Mouse (Mus musculus): ENCODE measurements around the gene Mblac2. TPM values are rescaled to one million over a fixed set of nuclear protein-coding genes. Genes with fewer than 3 reads are reported as not detected.

Gene Mblac2
- polyA plus RNA-seq, 1 experiment: 23.3 TPM

DNA sequence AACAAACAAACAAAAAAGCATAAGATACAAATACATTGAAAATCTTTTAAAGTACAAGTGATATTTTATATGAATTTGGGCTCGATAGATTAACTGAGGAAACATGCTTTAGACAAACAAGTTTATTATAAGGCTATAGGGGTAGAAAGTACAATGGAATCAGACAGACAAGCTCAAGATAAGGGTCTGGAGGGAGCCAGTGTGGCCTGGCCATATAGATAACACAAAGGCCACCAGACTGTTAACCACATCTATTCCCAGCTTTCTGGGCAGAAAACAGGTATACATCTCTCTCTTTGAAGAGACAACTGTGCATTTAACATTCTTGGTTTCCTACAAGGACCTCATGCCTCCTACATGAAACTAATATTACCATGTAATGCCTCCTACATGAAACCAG, 19.2 kb downstream of the Mblac2 start:
- DNase-seq (ENCODE audit: extremely low spot score in 1 of 2, low spot score in 1 of 2): no peak

DNA sequence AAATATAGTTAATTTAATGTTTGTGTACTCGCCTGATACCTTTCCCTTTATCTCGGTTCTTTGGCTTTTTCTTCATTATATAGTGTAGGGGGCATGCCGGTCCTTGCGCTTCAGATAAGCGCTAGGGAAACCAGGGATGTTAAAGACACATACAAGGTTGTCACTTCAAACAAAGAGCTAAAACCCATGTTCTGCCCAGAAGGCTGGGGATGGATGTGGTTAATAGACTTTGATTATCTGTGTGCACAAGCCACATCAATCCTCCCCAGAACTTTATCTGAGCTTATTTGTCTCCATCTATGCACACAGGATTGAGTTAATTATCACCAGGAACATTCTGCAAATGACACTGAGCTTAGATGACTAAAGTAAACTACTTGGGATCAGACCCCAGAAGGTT, 25.5 kb downstream of the Mblac2 start:
- no peak for DNase-seq (ENCODE audit: extremely low spot score in 1 of 2, low spot score in 1 of 2)

DNA sequence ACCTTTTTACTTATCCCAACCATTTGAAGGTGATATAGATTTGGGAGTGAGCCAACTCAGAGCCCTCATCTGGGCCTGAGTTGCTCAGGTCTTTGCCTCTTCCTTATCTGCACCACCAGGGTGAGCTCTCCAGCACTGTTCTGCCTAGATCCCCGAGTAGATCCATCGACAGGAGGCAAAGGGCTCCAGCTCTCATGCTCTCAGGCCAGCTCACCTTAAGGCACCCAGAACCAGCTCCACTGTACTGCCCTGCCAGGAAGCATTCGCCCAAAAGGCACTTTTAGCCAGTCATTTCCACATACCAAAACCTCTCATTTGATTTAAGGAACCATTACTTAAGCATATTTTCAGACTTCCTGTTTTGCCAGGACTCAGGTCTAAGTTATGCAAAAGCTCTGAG, 29.8 kb downstream of the Mblac2 start:
- no peak for DNase-seq (ENCODE audit: extremely low spot score in 1 of 2, low spot score in 1 of 2)

DNA sequence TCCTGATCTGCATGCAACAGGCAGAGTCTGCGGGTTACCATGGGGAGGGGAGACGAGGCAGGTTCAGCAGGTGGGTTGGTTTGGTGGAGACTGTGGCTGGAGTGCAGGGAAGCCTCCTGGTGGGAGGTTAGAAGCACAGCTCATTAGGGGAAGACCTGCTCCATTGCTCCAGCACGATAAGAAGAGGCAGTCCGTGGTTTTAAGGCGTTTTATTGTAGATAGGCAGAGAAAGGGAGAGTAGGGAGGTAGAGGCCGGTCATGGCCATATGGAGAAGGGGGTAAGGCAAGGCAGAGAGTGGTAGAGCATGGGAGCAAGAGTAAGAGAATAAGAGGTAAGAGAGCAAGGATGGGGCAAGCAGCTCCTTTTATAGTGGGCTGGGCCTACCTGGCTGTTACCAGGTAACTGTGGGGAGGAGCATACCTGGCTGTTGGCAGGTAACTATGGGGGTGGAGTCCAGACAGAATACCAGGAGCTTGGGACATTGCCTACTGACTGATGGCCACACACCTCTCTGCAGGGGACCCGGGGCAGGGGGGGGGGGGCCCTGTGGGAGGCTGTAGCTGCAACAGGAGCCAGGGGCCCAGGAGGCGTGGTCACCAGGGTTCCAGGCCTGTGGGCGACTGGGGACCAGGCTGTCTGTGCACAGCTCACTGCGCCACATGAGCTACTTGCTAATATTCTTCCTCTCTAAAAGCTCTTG, 32.4 kb downstream of the Mblac2 start:
- no peak for DNase-seq (ENCODE audit: extremely low spot score in 1 of 2, low spot score in 1 of 2)

DNA sequence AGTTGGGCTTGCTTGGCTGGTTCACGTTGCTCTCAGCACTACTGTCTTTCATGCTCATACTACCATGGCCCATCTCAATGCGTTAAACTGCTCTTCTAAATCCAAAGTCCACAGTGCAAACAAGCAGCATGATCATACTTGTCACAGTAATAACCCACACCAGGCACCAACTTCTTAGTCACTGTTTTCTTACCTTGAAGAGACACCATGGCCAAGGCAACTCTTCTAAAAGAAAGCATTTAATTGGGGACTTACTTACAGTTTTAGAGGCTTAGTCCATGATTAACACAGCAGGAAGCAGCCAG, 32.9 kb downstream of the Mblac2 start:
- DNase-seq (ENCODE audit: extremely low spot score in 1 of 2, low spot score in 1 of 2): no peak

DNA sequence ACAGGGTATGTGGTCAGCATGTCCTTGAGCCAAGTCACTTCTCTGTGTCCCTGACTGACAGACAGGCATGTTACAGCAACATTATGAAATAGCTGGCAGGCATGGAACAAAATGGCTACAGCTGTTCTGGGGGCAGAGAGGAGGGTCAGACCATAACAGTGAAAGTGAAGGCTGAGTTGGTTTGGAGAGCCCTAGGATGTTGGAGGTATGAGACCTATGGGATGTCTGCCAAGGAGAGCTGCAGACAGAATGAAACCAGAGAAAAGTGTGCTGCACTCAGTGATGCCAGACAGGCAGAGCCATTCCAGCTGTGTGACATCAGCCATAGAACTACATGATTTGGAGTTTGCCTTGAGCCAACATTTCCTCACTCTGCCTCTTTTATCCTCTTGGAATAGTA, 43.7 kb downstream of the Mblac2 start:
- DNase-seq (ENCODE audit: extremely low spot score in 1 of 2, low spot score in 1 of 2): no peak

DNA sequence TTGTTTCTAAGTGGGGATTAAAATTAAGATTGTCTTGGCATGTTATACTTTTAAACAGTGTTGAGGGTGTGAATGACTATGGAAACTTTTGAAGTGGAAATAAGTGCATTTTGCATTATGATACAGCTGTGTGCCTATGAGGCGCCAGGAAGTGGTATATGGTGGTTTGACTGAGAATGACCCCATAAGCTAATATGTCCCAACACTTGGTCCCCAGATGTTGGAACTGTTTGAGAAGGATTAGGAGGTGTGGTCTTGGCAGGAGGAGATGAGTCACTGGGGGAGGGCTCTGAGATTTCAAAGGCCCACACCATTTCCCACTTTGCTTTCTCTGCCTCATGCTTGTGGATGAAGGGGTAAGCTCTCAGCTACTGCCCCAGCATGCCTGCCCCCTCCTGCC, 44.2 kb downstream of the Mblac2 start:
- DNase-seq (ENCODE audit: extremely low spot score in 1 of 2, low spot score in 1 of 2): no peak

DNA sequence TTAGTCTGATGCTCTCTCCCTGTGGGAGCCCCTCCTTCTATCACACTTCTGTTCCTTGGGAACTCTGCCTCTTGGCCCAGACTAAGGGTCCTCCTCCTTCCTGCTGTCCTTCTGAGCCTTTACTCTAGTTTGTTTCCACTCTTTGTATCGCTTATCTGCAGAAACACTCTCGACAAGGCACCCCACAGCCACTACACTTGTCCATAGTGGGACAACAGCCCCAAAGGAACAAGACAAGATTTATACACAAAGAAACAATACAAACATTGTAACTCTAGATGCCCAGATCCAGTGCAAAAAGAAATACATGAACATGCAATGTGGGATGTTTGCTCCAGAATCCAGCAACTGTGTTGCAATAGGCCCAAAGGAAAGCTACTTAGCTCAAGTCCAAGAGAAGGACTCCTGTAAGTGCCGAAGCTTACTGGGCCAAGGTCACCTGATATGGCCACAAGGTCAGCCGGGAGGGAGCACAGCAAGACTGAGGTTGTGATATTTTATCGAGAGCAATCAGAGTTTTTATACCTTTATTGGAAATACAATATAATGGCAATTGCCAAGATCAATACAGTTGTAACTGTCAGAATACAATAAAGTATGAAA, 46.0 kb downstream of the Mblac2 start:
- DNase-seq (ENCODE audit: extremely low spot score in 1 of 2, low spot score in 1 of 2): no peak

DNA sequence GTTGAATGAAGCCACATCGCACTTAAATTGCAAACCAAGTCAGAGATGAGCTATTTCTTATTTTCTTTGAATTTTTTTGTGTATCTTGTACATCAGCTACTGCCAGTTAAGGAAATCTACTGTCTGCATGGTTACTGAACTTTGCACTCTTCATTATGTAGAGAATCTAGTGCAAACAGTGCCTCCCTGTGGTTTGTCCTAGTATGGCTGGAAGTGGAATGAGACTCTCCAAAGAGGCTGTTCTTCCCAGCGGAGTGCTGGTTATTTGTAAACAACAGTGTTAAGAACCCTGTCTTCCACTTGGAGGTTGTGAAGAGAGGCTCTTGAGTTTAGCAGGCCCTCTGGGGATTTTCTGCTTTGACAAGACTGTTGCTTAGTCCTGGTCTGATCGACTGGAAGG, 49.2 kb downstream of the Mblac2 start:
- peak in 1 of 2 experiments; percentile 76 for DNase-seq (ENCODE audit: extremely low spot score in 1 of 2, low spot score in 1 of 2)

DNA sequence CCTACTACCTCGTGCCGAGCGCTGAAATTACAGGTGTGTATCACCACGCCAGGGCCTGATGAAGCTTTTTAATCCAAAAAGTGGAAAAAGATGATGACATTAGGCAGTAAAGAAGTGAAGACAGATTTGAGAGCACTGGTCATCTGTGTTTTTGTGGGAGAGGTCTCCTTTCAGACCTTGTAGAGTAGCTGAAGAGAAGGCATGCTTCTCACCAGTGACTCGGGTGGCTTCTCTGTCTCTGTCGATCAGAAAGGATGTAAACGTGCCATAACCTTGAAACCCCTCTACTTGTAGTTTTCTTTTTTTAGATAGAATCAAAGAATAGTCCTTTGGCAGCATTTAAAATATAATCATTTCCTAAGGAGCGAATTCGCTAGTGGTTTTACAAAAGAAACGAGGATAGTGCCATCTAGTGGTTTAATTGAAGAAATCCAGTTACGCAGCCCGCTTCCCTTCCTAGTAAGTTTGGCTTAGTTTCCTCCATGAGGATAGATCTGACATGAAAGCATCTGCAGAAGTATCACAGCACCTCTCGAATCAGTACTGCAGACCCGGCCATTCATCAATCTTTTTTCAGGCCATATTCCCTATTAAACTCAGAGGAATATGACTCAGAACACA, 50.5 kb downstream of the Mblac2 start:
- peak; percentile 27 to 84 for DNase-seq (ENCODE audit: extremely low spot score in 1 of 2, low spot score in 1 of 2)

DNA sequence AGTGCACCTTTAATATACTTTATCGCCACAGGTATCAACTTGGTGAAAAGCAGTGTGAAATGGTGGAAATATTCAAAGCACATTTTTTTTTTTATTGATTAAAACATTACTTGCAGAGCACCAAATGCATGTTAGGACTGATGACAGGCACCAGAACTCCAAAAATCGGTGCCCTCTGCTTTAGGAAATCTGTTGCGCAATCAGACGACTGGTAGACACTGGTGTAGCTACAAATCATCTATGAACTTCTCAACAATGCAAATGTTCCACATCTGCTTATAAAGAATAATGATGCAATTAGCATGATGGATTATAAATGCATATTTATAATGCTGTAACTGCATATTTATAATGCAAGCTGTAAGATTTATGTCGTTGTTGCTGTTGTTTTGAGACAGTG, 53.0 kb downstream of the Mblac2 start:
- no peak for DNase-seq (ENCODE audit: extremely low spot score in 1 of 2, low spot score in 1 of 2)

DNA sequence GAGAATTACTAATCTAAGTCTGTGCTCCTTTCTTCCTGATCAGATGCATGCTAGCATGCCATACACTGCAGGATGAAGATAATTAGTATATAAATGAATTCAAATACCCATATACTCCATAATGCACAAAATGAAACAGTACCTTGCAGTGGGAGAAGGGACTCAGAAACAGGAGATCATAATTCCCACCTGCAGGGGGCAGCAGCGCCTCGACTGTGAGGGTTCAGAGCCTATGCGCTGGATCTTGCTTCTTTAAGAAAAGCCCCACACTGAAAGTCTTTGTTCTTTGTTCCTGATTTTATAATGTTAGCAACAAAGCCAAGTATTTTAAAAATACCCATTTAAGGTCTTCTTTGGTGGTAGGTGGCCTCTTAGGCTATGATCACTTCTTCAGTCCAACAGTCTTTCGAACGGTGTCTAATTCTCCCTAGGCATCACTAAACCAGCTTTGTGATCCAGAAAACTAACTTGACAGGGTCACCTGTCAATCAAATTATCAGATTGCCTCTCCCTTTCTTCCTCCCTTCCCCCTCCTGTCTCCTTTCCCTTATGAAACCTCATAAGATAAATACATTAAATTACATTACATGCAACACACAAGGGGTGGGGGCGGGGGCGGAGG, 56.0 kb downstream of the Mblac2 start:
- DNase-seq (ENCODE audit: extremely low spot score in 1 of 2, low spot score in 1 of 2): peak; percentile 59 to 97

DNA sequence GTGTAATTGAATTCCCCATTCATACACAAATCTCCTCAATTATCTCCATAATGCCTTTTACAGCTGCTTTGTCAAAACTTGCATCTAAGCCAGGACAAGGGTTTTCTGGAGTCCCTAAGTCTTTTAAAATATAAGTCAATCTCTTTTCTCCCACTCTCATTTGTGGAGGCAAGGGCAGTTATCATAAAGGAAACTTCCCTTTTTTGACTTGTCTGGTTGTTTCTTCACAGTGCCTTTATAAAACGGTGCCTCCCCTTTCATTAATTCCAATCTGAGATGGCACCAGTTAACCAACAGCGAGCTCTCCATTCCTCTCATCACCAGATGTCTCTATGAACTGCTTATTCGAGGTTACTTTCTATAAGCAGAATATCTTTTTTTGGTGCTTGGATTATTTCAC, 65.1 kb downstream of the Mblac2 start:
- DNase-seq (ENCODE audit: extremely low spot score in 1 of 2, low spot score in 1 of 2): no peak

DNA sequence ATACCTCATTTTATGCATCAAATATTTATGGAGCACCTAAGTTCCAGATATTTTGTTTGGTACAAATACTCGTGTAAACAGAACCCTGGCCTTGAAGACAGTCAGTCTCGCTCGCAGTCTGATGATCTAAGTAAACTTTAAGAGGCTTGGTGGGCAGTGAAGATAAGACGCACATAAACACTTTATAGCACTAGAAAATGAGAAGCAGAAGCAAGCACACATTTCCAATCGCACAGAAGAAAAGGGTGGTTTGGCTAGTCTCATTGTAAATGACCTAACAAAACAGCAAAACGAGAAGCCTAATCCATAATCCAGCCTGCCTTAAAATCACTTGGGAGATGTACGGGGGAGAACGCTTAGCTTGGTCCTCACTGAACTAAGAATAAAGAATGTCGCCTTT, 71.3 kb downstream of the Mblac2 start:
- DNase-seq (ENCODE audit: extremely low spot score in 1 of 2, low spot score in 1 of 2): peak in 1 of 2 experiments; percentile 18

DNA sequence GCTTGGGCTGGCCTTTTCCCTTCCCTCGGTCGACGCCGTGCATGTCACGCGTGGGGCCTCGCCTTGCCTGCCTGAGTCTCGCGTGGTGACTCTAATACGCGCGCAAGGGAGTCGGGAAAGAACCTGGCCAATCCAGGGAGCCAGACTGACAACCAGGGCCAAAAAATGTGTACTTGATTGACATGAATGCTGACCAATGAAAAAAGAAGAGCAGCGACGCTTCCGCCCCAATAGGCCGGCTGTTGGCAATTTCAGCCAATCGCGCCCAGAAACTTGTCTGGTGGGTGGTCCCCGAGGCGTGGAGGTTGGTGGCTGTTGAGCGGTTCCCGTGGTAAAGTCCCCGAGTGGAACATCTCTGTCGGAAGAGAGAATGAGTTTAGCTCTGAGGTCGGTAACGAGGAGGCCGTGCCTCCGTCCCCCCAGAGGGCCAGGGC, 71.8 kb downstream of the Mblac2 start, which contains the start of gene Cetn3:
TSS of gene Cetn3 (plus strand) at position 107 of the 434 bp plus-strand sequence.
- DNase-seq (ENCODE audit: extremely low spot score in 1 of 2, low spot score in 1 of 2): peak; percentile 94 to 96

DNA sequence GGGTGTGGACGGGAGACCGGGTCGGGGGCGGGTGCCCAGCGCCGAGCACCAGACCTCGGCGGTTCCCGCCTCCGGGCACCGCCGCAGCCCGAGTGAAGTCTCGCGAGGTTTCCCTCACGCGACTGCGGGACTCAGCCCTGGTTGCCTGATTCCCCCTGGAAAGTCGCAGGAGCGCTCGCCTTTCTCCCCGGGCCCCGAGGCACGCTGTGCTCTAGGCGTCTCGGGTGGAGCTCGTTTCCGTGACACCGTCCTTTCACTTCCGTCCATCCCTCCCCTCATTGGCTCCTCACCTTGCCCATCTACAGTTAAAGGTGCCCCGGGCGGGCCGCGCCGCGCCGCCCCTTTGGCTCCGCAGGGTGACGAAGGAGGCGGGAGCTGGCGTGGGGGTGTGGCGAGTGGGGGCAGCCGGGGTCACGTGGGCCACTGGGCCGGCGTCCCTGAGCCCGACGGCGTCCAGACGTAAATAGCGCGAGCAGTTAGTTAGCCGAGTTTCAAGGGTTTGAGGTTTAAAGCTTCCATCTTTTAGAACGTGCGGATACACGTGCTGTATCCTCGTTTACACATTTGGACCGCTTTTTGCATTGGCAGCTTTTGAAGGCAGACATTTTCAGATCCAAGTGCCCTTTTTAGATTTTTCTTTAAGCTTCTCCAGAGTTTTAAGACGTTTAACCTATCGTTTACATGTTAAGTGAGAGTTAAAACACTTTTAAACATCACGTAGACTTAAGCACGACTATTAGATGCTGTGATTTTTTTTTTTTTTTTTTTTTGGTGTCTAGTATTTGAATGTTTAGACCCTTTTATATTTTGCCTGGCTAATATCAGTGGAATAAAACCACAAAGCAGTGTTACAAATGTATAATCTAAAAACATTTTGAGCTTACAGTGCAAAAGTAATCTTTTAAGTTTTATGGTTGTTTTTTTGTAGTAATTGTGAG, 72.5 kb downstream of the Mblac2 start:
- DNase-seq (ENCODE audit: extremely low spot score in 1 of 2, low spot score in 1 of 2): peak; percentile 95 to 98

DNA sequence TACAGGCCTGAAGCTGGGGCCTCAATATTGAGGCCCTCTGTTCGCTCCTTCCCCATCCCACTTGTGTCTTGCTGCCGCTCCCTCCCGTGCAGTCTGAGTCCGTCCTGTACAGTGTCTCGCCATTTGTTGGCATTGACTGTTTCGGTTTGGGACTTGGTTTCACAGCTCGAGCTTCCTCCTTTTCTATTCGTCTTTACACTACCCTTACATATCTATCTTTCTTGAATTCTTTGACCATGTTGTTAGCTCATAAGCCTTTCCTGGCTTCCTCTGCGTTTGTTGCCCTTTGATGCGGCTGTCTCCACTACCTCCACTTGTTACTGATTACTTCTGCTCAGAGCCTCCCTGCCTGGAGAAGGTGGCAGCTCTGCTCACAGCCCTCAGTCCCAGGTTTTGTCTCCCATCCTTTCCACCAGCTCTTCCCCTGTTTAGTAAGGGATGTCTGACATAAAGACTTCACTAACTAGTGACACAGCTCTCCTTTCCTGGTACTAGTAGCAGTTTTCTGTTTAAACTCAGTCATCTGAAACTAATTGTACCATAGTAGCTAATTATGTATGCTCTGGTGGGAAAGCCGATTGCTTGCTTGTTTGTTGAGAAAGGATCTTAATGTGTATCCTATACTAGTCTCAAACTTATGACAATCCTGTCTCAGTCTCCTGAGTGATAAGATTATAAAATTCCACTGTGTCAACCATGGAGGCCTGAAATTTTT, 74.8 kb downstream of the Mblac2 start:
- DNase-seq (ENCODE audit: extremely low spot score in 1 of 2, low spot score in 1 of 2): peak in 1 of 2 experiments; percentile 35

DNA sequence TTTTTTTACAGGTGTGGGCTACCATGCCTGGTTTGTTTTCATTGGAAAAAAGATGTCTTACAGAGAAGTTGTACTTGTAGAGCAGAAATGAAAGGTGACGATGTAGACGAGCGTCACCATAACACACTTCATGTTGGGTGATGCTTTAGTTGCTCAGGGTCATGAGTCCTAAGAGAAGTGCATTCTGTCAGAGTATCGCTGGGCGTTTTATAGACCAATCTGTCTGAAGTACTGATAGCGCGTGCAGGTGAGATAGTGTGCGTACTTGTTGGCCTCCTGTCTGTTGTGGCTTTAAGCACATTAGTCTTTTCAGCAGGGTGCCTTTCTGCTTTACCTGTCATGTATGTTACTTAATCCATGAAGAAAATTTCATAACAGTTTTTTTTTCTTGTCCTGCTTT, 79.0 kb downstream of the Mblac2 start:
- DNase-seq (ENCODE audit: extremely low spot score in 1 of 2, low spot score in 1 of 2): no peak

DNA sequence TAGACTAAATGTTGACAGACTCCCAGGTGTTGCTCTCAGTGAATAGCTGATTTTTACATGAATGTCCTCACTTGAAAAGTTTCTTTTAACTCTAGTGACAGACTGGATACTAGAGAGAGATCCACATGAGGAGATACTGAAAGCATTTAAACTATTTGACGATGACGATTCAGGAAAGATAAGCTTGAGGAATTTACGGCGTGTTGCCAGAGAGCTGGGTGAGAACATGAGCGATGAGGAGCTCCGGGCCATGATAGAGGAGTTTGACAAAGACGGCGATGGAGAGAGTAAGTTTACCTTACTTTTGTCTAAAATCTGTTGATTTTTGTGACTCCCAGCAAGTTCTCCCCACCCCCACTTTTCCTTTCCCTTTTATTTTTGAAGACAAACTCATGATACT, 80.7 kb downstream of the Mblac2 start:
- DNase-seq (ENCODE audit: extremely low spot score in 1 of 2, low spot score in 1 of 2): no peak

DNA sequence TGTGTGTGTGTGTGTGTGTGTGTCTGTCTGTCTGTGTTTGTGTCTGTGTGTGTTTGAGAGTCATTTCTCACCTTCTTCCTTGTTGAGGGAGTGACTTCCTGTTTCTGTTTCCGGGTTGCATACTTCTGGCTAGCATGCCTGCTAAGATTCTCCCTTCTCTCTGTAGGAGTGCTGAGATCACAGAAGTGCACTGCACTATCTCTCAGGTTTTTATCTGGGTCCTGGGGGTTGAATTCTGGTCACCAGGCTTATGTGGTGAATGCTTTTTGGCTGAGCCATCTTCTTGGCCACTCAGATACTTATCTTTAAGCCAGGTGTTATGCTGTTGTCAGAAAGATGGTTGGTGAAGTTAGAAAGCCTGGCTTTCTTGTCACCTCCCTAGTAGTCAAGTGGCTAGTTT, 82.7 kb downstream of the Mblac2 start:
- DNase-seq (ENCODE audit: extremely low spot score in 1 of 2, low spot score in 1 of 2): no peak
